Mouse (Mus musculus): ENCODE measurements around the gene Gm36079.
"Not testable (repeated sequence)": the region's sequence is repeated elsewhere in the genome, so short reads cannot be mapped to it uniquely, and the experiment has no call there.

Gene Gm36079

GRCm38 (mm10) chr13:120021477-120021876, 5.3 kb downstream of the Gm36079 start:
- DNase-seq (ENCODE audit: low spot score in 2 of 2): not testable (repeated sequence)

GRCm38 (mm10) chr13:120015348-120016007, 11.3 kb downstream of the Gm36079 start:
- DNase-seq (ENCODE audit: low spot score in 2 of 2): not testable (repeated sequence)

GRCm38 (mm10) chr13:120013962-120014361, 12.8 kb downstream of the Gm36079 start:
- DNase-seq (ENCODE audit: low spot score in 2 of 2): not testable (repeated sequence)

DNA sequence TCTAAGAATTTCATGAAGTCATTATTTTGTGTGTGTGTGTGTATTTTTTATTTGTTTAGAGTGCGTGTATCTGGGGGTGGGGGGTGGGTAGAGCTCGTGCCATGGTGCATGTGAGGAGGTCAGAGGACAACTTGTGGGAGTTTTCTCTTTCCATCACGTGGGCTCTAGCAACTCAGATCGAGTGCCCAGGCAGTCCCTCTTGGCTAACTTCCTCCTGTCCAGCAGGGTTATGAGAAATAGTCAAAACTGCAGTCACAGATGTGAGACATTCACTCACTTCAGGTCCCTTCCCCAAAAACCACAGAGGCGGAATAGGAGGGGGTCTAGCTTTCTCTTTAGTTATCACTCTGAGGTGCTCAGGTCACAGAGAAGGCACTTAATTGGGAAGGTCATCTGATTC, 13.3 kb downstream of the Gm36079 start:
- not testable (repeated sequence) for DNase-seq (ENCODE audit: low spot score in 2 of 2)

- DNase-seq (ENCODE audit: low spot score in 2 of 2): not testable (repeated sequence)
Measured at GRCm38 (mm10) chr13:120010068-120010467, 16.7 kb downstream of the Gm36079 start.

- not testable (repeated sequence) for DNase-seq (ENCODE audit: low spot score in 2 of 2)
Measured at GRCm38 (mm10) chr13:119999215-119999614, 27.6 kb downstream of the Gm36079 start.

GRCm38 (mm10) chr13:119998442-119999086, 28.2 kb downstream of the Gm36079 start:
- DNase-seq (ENCODE audit: low spot score in 2 of 2): not testable (repeated sequence)

- not testable (repeated sequence) for DNase-seq (ENCODE audit: low spot score in 2 of 2)
Measured at GRCm38 (mm10) chr13:119991917-119992496, 34.8 kb downstream of the Gm36079 start.

DNA sequence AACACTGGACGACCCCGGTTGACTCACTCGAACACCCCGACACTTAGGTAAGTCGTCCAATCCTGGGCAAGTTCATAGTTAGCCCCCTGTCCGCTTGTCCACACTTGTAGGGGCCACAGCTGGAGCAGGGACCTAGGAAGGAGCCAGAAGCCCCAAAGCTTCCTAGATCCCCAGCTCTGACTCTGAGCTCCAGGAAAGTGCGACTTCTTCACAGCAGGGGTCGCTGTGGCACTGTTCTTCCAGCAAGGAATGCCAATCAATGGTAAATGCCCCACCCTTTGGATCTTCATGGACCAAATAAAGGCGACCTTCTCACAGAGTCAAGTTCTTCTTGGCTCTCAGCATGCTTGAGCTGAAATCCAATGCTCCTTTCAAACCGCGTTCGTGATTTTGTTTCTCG, 35.5 kb downstream of the Gm36079 start:
- DNase-seq (ENCODE audit: low spot score in 2 of 2): not testable (repeated sequence)

Measured in right cerebral cortex, adult 2 months (tissue).